Mouse (Mus musculus): ENCODE measurements around the gene Klra4. TPM values are rescaled to one million over a fixed set of nuclear protein-coding genes. Genes with fewer than 3 reads are reported as not detected.

Klra4 gene
- polyA plus RNA-seq, 1 experiment from 2014 or later = not detected

Other genes starting within 250 kb of the Klra4 start
- gene Gm17631, start 204.6 kb downstream of the Klra4 start, polyA plus RNA-seq (2015; fragmentation: Nextera tagmentation; extraction: Ambion mirVana) = not detected in 2 replicates
- 0.37 and 0.38 TPM in 2 replicates for gene Klra17, start 190.6 kb downstream of the Klra4 start, polyA plus RNA-seq (2015; fragmentation: Nextera tagmentation; extraction: Ambion mirVana)
- gene Klra5, start 149.6 kb downstream of the Klra4 start, polyA plus RNA-seq (2015; fragmentation: Nextera tagmentation; extraction: Ambion mirVana) = 0.12 and 0.22 TPM in 2 replicates
- not detected in 2 replicates for gene Klra6, start 40.3 kb downstream of the Klra4 start, polyA plus RNA-seq (2015; fragmentation: Nextera tagmentation; extraction: Ambion mirVana)
- gene Klra8, start 62.6 kb upstream of the Klra4 start, polyA plus RNA-seq (2015; fragmentation: Nextera tagmentation; extraction: Ambion mirVana) = not detected in 2 replicates
- gene Klra9, start 125.8 kb upstream of the Klra4 start, polyA plus RNA-seq (2015; fragmentation: Nextera tagmentation; extraction: Ambion mirVana) = not detected in 2 replicates
- gene Klra7, start 166.1 kb upstream of the Klra4 start, polyA plus RNA-seq (2015; fragmentation: Nextera tagmentation; extraction: Ambion mirVana) = not detected in 2 replicates
- gene Klra10, start 214.7 kb upstream of the Klra4 start, polyA plus RNA-seq (2015; fragmentation: Nextera tagmentation; extraction: Ambion mirVana) = not detected in 2 replicates

Measured in liver, embryonic 16.5 days (tissue).